Mouse (Mus musculus) erythroblast, adult 5-6 weeks (primary cell): ENCODE data around the gene Tmem9. TPM values are rescaled to one million over a fixed set of nuclear protein-coding genes. Genes with fewer than 3 reads are reported as not detected.

Source experiments
- ATAC-seq: replicated peaks from 2 replicates; pipeline ENCODE4 v1.8.0; 2016; ENCODE audit warnings: moderate number of reproducible peaks, mild to moderate bottlenecking, moderate TSS enrichment, inconsistent platforms; ENCODE audit not compliant: poor library complexity, low FRiP score, severe bottlenecking
- total RNA-seq, 2 experiments: library from RNA; stranded (forward) in 1 of 2; stranded (reverse) in 1 of 2; fragments of 150-400 nt in 1 of 2; fragments of 200-764, 138-1000 nt in 1 of 2; gene quantifications; 2 replicates each; pipeline versions ENCODE4 v1.2.3 to v1.2.4; 2015 to 2017; ENCODE audit warnings: low replicate concordance in 2 of 2

Tmem9 gene
- 17.9 and 24.5 TPM in 2 replicates for total RNA-seq (2015; ENCODE audit: low replicate concordance)
- 16.9 and 22.3 TPM in 2 replicates for total RNA-seq (2017; ENCODE audit: low replicate concordance)

DNA sequence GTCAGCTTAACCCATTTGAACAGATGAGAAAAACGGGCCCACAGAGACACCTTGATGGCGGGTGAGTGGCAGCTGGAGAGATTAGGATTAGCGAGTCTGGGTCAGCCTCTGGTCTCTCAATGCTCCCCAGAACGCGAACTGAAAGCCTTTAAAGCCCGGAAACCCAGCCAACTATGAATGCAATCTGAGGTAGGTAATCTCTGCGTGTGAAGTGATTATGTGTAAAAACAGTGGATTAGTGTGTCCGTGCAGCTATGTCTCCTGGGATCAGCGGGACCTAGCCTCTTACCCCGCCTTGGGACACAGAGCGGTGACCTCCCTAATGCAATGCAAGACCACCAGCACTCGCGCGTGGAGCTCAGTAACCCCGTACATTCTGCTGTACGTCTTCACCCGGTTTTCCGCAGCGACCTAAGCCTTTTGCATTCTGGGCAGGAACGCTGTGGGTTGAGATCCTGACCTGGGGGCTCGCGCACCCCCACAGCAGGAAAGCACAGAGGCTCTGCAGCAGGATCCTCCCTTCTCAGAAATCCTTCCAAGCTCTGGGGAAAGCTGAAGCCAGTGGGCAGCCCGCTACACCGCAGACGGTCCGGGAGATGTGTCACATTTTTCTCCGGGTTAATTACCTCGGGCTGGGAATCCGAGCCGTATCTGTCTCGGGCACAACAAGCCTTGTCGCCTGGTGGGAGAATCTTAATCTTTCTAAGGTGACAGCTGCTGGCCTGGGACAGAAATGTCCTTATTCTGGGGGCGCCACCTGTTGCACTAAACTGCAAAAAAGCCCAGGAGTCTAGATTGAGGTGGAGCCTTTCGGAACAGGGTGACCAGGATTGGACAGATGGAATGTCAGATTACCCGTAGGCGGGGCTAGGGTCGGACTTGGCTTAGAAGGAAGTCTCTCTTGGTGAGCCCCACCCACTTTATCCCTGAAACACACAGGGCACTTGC, at the start of gene Tmem9:
TSS of gene Tmem9 (plus strand) at position 940 of the 948 bp plus-strand sequence.
- ATAC-seq, result peak; percentile 95

DNA sequence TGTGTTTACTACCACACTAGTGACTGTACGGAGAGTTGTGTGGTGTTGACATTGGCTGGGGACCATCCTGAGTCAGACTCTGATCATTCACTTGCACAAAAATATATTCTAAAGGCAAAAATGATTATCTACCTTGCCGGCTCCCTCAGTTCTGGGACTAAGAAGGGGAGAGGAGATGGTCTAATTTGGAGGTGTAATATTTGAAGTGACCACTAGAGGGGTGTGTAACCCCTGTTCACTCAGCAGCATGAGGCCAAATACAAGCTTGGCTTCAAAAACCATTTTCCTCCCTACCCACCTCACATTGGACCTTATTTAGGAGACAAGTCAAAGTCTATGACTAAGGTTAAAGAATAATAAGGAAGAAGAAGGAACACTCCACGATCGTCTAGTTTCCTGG, 49.5 kb upstream of the Tmem9 start:
- peak; percentile 78 for ATAC-seq

DNA sequence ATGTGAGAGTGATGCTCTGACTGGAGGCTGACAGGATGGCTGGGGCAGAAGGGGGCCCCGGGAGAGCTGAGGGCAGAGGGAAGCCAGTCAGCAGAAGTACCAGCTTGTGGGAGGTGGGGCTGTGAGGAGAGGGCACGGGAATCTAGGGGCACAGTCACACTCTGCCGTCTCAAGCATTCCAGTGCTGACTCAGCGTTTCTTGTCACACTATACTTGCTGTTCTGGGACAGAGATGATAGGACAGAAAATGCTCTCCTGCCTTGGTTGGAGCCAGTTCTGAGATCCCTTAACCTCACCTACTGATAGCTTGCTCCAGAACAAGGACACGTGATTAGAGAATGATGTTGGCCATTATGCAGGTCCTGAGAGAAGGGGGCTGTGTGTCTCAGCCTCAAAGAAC, 44.8 kb upstream of the Tmem9 start:
- ATAC-seq, result no peak

DNA sequence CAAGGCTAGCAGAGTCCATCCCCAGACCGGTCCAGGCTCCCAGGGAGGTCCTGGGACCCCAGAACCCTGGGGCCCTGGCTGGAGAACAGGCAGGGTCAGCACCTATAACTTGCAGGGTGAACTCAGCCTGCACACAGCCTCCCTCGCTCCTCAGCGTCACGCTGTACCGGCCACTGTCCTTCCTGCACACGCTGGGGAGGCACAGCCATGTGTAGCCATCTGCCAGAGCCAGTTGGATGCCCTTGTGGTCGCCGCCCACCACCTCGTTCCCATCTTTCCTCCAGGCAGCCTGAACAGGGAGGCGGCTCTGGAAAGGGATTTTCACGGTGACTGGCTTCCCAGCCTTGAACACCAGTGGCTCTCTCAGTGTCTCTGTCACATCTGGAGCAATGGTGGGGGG, 43.4 kb upstream of the Tmem9 start:
- no peak for ATAC-seq

DNA sequence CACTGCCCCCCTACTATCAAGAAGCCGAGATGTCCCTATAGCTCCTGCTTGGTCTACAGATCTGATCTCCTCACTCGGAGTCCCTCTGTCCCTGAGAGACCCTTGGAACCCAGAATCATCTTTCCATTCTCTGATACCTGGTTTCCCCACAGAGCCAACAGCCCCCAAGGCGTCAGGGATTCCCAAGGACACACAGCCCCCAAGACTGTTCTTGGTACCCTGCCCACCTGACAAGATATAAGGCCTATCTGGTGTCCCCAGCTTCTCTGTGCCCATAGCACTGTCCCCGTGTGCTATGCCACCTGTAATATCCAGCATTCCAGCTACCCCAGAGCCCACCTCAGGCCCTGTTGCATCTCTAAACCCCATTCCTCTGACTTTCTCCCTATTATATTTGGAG, 40.2 kb upstream of the Tmem9 start:
- ATAC-seq, result no peak

DNA sequence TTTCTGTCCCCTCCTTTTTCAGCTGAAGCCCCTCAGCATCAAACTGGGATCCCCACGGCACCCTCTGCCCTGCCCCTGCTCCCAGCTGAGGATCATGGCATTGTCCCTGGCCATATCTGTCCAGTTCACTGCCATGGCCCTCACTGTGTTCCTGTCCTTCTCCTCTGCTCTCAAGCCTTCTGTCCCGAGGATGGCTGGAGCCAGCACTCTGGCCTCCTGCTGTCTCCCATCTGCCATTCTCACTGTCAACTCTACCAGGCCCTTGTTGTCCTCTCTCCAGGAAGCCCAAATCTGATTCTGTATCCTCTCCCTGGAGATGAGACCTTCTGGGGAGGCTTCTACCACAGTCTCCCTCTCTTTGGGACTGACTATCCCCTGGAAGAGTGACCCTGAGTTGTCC, 37.5 kb upstream of the Tmem9 start:
- ATAC-seq, result no peak

DNA sequence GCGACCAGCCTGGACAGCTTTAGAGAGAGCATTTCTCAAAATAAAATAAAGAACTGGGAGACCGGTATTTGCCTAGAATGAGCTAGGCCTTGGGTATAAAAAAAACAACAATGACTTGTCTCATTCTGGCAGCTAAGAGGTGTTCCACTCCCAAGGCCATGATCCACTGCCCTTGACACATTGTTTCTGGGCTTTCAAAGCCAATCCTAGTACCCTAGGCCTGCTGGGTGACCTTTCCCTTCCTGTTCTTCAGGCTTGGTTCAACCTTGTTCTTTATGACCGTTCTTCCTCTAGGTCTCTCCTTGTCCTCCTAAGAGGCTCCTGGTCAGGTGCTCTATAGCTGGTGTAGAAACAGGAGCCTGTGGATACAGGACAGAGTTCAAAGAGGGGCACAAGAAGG, 35.4 kb upstream of the Tmem9 start:
- no peak for ATAC-seq

DNA sequence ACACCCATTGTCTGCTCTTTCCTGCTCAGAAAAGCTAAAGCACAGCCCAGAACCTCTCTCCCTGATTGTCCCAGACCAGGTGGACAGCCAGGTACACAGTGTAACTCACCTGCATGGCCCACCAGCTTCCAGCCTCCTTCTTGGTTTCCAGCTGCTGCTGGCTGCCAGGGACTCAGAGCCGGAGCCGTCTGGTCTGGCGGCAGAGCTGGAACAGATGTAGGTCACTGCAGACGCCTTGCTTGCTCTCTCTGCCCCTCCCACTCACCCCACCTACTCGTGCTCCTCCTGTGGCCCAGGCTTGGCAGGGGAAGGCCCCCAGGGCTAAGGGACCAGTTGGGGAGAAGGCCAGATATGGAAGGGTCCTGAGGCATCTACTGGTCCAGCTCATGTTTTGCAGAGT, 23.8 kb upstream of the Tmem9 start:
- no peak for ATAC-seq

DNA sequence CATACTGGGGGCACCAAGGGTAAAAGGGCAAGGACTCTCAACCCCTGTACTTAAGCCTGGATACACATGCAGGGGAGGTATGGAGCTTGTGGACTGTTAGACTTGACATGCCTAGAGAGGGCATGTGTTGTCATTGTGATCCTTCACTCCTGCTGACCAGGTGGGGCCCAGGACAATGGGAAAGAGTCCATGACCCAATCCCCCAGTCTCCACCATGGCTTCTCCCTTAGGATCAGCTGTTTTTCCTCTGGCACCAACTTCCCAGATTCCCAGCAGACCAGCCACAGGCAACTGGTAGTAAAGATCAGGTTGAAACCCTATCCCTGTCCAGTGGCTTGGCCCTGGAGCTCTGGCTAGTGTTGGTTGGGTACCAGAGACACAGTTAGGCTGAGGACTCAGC, 18.1 kb upstream of the Tmem9 start:
- ATAC-seq, result no peak

DNA sequence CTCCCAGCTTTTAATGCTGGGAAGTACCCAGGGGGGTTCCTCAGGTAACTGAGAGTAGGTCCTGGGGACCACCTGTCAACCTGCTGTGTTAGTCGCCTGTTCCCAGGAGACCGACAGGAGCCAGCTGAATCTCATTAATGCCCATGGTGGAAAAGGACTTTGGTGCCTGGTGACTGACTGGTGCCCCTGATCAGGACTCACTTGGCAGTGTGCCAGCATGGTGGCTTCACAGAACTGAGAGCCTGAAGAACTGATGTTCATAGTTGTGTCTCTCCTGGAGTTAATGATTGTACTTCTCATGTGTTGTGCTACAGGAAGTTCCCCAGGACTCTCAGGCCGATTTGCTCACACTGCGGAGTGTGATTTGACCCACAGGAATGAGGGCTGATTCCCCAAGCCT, 14.5 kb upstream of the Tmem9 start:
- ATAC-seq, result no peak

DNA sequence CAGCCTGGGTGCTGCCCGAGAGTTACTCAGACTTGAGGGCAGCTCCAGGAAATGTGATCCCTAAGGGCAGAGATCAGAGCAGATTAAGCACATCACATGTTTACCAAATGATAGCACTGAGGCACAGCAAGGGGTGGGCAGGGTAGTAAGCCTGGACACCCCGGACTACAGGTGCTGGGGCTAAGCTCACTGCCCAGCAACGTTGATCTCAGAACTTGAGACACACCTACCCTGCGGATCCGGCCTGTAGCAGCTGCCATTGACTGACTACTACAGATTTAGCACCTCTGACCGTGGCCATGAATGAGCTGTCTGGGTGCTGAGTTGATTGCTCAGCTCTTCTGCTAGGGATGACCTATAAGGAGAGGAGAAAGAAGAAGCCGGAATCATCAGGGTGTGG, 10.4 kb upstream of the Tmem9 start:
- no peak for ATAC-seq

DNA sequence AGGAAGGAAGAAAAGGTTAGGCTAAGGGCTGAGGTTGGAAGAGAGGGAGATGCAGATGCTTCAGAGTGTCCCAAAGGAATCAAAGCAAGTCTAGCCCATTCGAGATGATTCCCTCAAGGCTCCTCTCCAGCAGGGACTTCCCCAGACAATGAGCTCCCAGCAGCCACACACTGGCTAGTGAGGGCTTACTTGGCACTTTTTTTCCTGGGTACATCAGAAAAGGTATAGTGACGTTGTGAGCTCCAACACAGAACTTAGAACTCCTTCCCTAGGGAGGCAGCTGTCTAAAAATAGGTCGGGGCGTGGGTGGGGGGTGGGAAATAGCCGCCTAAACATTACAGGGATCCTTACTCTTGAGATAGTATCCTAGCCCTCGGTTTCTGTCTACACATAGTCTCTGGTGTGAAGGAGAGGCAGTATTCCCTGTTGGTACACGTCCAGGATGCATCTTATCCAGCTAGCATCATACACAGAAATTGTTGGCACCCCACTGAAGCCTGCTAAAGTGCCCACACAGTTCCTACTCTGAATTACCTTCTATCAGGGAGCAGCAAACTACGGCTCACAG, 8.1 kb upstream of the Tmem9 start:
- ATAC-seq, result no peak

DNA sequence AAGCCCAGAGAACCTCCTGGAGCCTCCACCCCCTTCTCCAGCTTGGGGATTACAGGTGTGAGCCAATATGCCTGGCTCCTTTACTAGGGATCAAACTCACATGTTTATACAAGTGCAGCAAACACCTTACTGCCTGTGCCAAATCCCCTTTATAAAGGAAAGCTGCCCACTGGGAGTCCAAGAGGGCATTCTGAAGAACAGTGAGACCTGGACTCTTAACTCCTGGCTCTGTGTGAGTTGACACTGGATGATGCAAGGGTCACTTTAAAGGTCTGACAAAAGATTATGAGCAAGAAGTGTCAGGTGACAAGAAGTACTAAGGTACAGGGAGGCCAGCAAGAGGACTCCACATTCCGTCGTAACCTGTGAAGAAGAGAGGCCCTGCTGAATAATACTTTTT, 6.5 kb upstream of the Tmem9 start:
- no peak for ATAC-seq

DNA sequence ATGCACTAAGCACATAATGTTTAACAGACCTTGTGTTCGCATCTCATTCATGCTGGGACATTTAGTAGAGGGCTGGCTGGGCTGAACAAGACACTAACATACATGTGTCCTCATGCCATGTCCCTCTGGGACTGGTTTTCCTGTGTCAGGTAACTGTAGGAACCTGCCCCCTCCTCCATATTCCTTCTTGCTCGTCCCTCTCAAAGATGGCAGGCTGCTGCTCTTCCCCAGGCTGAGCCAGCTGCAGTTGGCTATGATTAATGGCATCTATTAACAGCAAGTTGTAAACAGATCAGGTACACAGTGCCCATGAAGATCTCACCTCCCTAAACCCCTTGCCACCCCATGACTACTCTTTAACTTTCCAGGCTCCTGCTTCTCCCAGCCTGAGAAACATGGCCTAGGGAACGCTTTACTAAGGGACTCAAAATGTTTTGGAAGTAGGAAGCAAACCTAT, 1.6 kb upstream of the Tmem9 start, which contains the start of gene Igfn1:
TSS of gene Igfn1 (minus strand) at position 51 of the 457 bp plus-strand sequence.
- ATAC-seq, result no peak

DNA sequence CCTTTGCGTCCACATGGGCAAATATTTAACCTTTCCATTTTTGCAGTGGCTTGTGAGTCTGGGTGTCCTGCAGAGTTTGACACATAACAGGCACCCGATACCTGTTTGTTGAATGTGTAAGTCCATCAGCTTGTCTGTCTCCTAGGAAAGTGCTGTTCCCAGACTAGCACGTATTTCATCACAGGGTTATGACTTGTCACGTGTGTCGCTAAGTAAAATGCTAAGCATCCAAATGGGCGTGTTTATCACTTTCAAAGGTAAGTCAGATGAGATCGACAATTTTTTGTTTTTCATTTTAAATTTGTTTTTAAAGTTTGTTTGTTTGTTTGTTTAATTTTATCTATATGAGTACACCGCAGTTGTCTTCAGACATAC, 196 bp downstream of the Tmem9 start:
- peak; percentile 67 for ATAC-seq

DNA sequence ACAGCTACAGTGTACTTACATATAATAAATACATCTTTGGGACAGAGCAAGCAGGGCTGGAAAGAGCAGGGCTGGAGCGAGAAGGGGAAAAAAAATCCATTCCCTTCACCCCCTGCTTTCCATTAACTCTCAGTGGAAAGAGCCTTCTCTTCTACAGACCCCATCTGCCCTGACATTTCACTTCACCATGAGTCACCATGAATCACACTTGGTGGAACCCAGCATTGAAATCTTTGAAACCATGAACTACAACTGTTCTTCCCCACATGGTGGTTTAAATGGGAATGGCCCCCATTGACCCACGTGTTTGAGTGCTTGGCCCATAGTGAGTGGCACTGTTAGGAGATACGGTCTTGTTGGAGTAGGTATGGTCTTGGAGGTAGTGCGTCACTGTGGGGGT, 2.3 kb downstream of the Tmem9 start:
- ATAC-seq, result no peak

DNA sequence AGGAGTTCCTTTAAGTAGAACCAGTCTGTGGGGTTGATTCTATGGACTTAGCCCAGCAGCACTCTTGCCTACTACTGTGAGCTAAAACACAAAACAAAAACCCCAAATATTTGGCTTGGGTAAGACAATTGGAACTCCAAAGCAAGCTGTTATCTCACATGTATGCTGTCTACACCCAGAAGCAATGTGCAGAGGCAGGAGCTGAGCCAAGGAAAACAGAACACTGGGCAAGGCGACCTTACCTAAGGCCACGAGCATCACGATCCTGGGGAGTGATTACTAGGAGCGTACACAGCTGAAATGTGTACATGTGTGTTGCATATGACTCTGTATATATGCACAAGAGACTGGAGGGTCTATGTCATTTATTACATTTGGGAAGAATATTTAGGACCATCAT, 5.6 kb downstream of the Tmem9 start:
- ATAC-seq, result no peak

DNA sequence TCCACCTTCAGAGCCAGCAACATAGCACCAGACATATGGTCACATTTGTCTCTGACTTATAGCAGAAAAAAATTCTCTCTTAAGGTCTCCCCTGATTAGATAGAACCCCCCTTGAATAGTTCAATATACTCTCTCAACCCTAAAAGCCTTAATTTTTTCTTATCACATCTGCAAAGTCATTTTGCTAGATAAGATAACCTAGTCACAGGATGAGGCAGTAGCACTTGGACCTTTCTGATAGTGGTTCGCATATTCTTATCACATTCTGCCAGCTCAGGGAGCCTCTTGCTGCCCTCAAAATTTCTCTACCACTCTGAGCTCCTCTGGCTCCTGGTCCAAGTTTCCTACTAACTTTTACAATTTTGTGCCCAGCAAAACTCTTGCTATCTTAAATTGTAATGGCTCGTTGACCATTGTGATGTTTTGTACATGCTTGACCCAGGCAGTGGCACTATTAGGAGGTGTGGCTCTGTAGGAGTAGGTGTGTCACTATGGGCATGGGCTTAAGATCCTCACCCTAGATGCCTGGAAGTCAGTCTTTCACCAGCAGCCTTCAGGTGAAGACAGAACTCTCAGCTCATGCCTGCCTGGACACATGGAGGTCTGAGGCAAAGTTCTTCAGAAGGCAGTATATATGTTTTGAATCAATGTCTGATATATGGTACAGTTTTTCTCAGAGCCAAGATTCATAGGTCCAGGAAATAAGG, 7.0 kb downstream of the Tmem9 start:
- peak; percentile 77 for ATAC-seq

DNA sequence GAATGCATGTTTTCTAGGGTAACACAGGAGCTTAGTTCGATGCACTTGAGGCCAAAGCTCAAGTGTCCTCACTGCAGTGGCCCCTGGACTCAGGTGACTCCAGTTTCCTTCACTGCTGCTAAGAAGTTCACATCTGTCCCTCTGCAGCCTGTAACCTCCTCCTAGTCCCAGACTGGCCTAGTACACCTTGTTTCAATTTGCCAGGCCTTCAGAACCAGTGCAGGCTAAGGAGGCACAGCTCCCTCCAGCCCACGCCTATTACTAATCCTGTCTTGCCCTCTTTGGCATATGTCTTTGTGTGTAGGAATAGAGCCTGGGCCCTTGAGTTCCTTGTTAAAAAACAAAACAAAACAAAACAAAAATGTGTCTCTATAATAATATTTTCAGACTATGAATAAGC, 9.4 kb downstream of the Tmem9 start:
- ATAC-seq, result 0 out of 2 replicates have a peak, but pooled peaks have one; percentile 18

DNA sequence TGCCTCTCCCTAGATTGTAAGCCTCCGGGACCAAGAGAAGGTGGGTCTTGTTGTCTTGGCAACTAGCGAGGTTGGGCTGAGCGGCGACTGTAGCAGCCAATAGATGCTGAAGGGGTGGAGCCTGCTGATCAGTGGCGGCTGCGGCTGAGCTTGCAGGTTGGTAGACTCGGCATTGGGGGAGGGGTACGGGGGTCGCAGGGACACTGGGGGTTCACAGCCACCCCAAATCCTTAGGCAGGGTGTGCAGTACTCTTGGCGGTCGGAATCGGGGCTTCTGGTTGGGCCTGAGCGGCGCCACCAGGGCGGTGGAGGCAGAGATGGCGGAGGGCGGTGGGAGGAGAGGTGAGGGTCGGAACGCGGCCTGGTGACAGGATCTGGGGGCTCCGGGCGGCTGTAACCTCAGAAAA, 10.0 kb downstream of the Tmem9 start:
- ATAC-seq, result peak; percentile 89
